Comparison of ENCODE assay signal across 12 mouse cellular contexts in the genomic region with DNA sequence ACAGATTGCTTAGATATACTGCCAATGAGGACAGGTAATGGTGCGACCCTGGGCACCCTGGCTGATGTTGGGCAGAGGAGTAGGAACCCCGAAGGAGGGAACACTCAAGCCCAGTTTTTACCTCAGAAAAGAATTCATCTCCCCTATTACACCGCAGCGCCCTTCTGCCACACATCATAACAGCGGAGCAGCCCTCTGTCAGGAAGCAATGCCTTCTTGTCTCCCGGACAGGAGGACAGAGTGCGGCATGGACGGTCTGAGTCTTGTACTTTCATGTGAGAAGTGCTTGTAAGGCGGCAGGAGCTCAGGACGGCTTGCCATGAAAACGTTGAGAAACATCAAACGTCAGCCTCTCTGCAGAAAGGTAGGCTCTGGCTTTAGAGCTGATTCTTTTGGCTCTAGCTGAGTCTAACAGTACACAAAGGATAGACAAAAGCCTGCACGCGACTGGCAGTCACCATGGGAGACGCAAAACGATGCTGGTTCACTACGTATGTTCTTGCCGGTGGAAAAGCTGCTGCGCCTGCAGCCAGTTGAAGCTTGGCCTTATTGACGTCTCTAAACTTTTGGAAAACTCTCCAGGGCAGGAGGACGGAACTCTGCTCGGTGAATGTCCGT. TPM values are rescaled to one million over a fixed set of nuclear protein-coding genes. Genes with fewer than 3 reads are reported as not detected.
DNase-seq lines count a peak whose midpoint lies in the region; ATAC-seq lines count a peak whose summit lies in the region.
"Had no signal": no experiment of that assay in that cellular context is flagged by ENCODE, and none has a peak within 500 bp of the region (broad histone marks: within the 10 kb centered on the region; RNA-seq: fewer than 3 reads in every experiment).

No protein-coding gene starts in this region.

- H3K9me3 ChIP-seq in forebrain, embryonic 12.5 days, result no peaks in the 10 kb centered on the region
- no peaks in the 10 kb centered on the region for H3K9me3 ChIP-seq in neural tube, embryonic 15.5 days (replicated peaks)
- H3K9me3 ChIP-seq in liver, embryonic 12.5 days (replicated peaks), result no peaks in the 10 kb centered on the region
- H3K9me3 ChIP-seq: embryonic facial prominence, embryonic 13.5 days; limb, embryonic 10.5 days; lung, embryonic 15.5 days had no signal

- peak overlapping the region; percentile 49; the same call in 1 of the 2 replicates for H3K9ac ChIP-seq in forebrain, embryonic 12.5 days
- H3K9ac ChIP-seq in neural tube, embryonic 15.5 days (replicated peaks), result no peak overlapping the region
- H3K9ac ChIP-seq in liver, embryonic 12.5 days, result no peak overlapping the region
- H3K9ac ChIP-seq: embryonic facial prominence, embryonic 13.5 days; lung, embryonic 15.5 days had no signal

- 0 out of 2 replicates have a peak, but pooled peaks have one; percentile 36 for ATAC-seq in forebrain, embryonic 12.5 days (ENCODE audit: low FRiP score)
- no peak for ATAC-seq in neural tube, embryonic 15.5 days (ENCODE audit: low FRiP score)
- ATAC-seq in liver, embryonic 12.5 days, result no peak
- no peak for ATAC-seq in erythroid progenitor cell, adult 5-6 weeks (replicated peaks; ENCODE audit: low FRiP score, poor library complexity, severe bottlenecking)
- ATAC-seq: activated CD4-positive, CD25-positive, alpha-beta regulatory T cell, adult 4 months had no signal

- H3K36me3 ChIP-seq in forebrain, embryonic 12.5 days (replicated peaks), result no peaks in the 10 kb centered on the region
- no peaks in the 10 kb centered on the region for H3K36me3 ChIP-seq in neural tube, embryonic 15.5 days
- H3K36me3 ChIP-seq in liver, embryonic 12.5 days, result no peaks in the 10 kb centered on the region
- H3K36me3 ChIP-seq: embryonic facial prominence, embryonic 13.5 days; limb, embryonic 10.5 days; lung, embryonic 15.5 days had no signal

- peak overlapping the region; percentile 17 for H3K4me3 ChIP-seq in forebrain, embryonic 12.5 days (replicated peaks)
- H3K4me3 ChIP-seq in neural tube, embryonic 15.5 days (replicated peaks), result no peak overlapping the region
- no peak overlapping the region for H3K4me3 ChIP-seq in liver, embryonic 12.5 days
- H3K4me3 ChIP-seq: embryonic facial prominence, embryonic 13.5 days; gastrocnemius, adult 2 months; limb, embryonic 10.5 days; lung, embryonic 15.5 days had no signal

- peak overlapping the region; percentile 47 for H3K4me2 ChIP-seq in forebrain, embryonic 12.5 days
- H3K4me2 ChIP-seq in neural tube, embryonic 15.5 days, result peak overlapping the region; percentile 38
- H3K4me2 ChIP-seq in liver, embryonic 12.5 days, result no peak overlapping the region
- H3K4me2 ChIP-seq: embryonic facial prominence, embryonic 13.5 days; lung, embryonic 15.5 days had no signal

- peaks cover 18% of the 10 kb centered on the region for H3K4me1 ChIP-seq in forebrain, embryonic 12.5 days
- peaks cover 8% of the 10 kb centered on the region for H3K4me1 ChIP-seq in neural tube, embryonic 15.5 days
- H3K4me1 ChIP-seq in liver, embryonic 12.5 days, result no peaks in the 10 kb centered on the region
- H3K4me1 ChIP-seq: lung, embryonic 15.5 days had no signal

- no peak overlapping the region for H3K27ac ChIP-seq in forebrain, embryonic 12.5 days
- no peak overlapping the region for H3K27ac ChIP-seq in neural tube, embryonic 15.5 days (replicated peaks)
- H3K27ac ChIP-seq in liver, embryonic 12.5 days, result no peak overlapping the region
- H3K27ac ChIP-seq: embryonic facial prominence, embryonic 13.5 days; gastrocnemius, adult 2 months; limb, embryonic 10.5 days; lung, embryonic 15.5 days had no signal

- peak; percentile 6 for DNase-seq in right cerebral cortex, postnatal 14 days
- no peak for DNase-seq in right cerebral cortex, postnatal 25 days
- DNase-seq in layer of hippocampus, postnatal 14 days (ENCODE audit: low spot score in 2 of 2), result peak; percentile 5 to 19
- DNase-seq: gastrocnemius, adult 2 months had no signal

- peaks cover 2% of the 10 kb centered on the region; the same call in 1 of the 2 replicates for H3K27me3 ChIP-seq in forebrain, embryonic 12.5 days
- H3K27me3 ChIP-seq in neural tube, embryonic 15.5 days (replicated peaks), result no peaks in the 10 kb centered on the region
- H3K27me3 ChIP-seq in liver, embryonic 12.5 days (replicated peaks), result no peaks in the 10 kb centered on the region
- H3K27me3 ChIP-seq: embryonic facial prominence, embryonic 13.5 days; lung, embryonic 15.5 days had no signal

- 36% methylated on average over 23 of the region's 23 CpGs for WGBS in forebrain, embryonic 12.5 days
- WGBS in neural tube, embryonic 15.5 days, result 38% methylated on average over 23 of the region's 23 CpGs
- 76% methylated on average over 23 of the region's 23 CpGs for WGBS in liver, embryonic 12.5 days (ENCODE audit: insufficient replicate concordance)

RNA-seq across cellular contexts. Expression of gene Naa30, which starts 44.8 kb away (rescaled TPM):
- 20.4 and 21.9 TPM in 2 replicates for polyA plus RNA-seq in forebrain, embryonic 12.5 days (2016; fragmentation: Nextera tagmentation; extraction: Ambion mirVana)
- 10 to 100 TPM; 34.3 to 36.4 TPM for total RNA-seq in layer of hippocampus, postnatal 14 days (2021)
- polyA plus RNA-seq in neural tube, embryonic 15.5 days (2015; fragmentation: Nextera tagmentation; extraction: Ambion mirVana), result 11.2 and 13.1 TPM in 2 replicates
- 12.0 and 14.2 TPM in 2 replicates for polyA plus RNA-seq in liver, embryonic 12.5 days (2016; fragmentation: Nextera tagmentation; extraction: Ambion mirVana)
- 9.4 and 12.2 TPM in 2 replicates for total RNA-seq in erythroid progenitor cell, adult 5-6 weeks (2015; ENCODE audit: low replicate concordance)
- 13.2 and 24.1 TPM in 2 replicates for total RNA-seq in erythroid progenitor cell, adult 5-6 weeks (2017; ENCODE audit: low replicate concordance)
